Mouse (Mus musculus): ENCODE data around the gene Tcaim. TPM values are rescaled to one million over a fixed set of nuclear protein-coding genes. Genes with fewer than 3 reads are reported as not detected.

Gene Tcaim
- polyA plus RNA-seq, 1 experiment from 2014 or later = 6.2 TPM

- no peaks in the 10 kb centered on the region for H3K27me3 ChIP-seq (ENCODE audit: control insufficient read depth, insufficient read depth, low read length)
- H3K36me3 ChIP-seq (ENCODE audit: control insufficient read depth, insufficient read depth, low read length) = peaks cover 17% of the 10 kb centered on the region
- no peak for ATAC-seq (ENCODE audit: insufficient number of reproducible peaks, insufficient read depth, low FRiP score, low read depth)
- peak overlapping the region; percentile 85 for H3K9ac ChIP-seq (ENCODE audit: low read length)
- peaks cover 3 to 21% of the 10 kb centered on the region in 2 experiments; a peak in 3 of 4 replicates for H3K4me1 ChIP-seq (ENCODE audit: control insufficient read depth in 2 of 2, insufficient read depth in 2 of 2, low read length in 2 of 2)
- peak overlapping the region in 1 of 2 experiments; percentile 70; a peak in 1 of 4 replicates for H3K27ac ChIP-seq (replicated peaks in 1 of 2; ENCODE audit: control insufficient read depth in 1 of 2, insufficient read depth in 1 of 2, low read depth in 2 of 2, low read length in 2 of 2)
- peak overlapping the region; percentile 83 for H3K4me2 ChIP-seq (ENCODE audit: low read length)
- peaks cover 6% of the 10 kb centered on the region; the same call in 1 of the 2 replicates for H3K9me3 ChIP-seq (ENCODE audit: control insufficient read depth, low read length)
- peak overlapping the region; percentile 63 to 99 for H3K4me3 ChIP-seq (ENCODE audit: control insufficient read depth in 1 of 2, insufficient read depth in 1 of 2, low read depth in 1 of 2, low read length in 2 of 2)
- WGBS = 76% methylated on average over 4 of the region's 4 CpGs
These were observed 60.9 kb downstream of the Tcaim start for GRCm38 (mm10) chr9:122866192-122866591.

DNA sequence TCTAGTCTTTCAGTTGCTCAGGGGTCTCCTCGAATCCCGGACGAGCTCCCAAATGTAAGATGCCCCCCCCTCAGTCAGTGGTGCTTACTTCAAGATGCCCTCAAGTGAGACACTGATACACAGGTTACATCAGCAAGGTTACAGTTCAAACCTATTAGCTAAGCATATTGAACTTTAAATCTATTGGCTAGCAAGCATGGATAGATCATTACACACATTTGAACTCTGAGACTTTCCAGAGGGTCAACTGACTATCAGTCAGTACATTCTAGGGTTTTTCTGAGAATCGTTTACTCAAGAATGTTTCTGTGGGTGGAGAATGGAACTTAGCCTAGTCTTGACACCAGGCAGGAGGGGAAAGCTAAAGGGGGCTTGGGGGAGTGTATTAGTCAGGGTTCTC is 67.3 kb downstream of the Tcaim start:
- Histone ChIP-seq H3K4me1 (ENCODE audit: control insufficient read depth in 2 of 2, insufficient read depth in 2 of 2, low read length in 2 of 2) (no peaks in the 10 kb centered on the region), H3K27ac (replicated peaks in 1 of 2; ENCODE audit: control insufficient read depth in 1 of 2, insufficient read depth in 1 of 2, low read depth in 2 of 2, low read length in 2 of 2) (no peak overlapping the region), H3K9ac (ENCODE audit: low read length) (no peak overlapping the region), H3K4me2 (ENCODE audit: low read length) (no peak overlapping the region), H3K36me3 (ENCODE audit: control insufficient read depth, insufficient read depth, low read length) (no peaks in the 10 kb centered on the region), H3K9me3 (ENCODE audit: control insufficient read depth, low read length) (no peaks in the 10 kb centered on the region), H3K4me3 (ENCODE audit: control insufficient read depth in 1 of 2, insufficient read depth in 1 of 2, low read depth in 1 of 2, low read length in 2 of 2) (no peak overlapping the region), H3K27me3 (ENCODE audit: control insufficient read depth, insufficient read depth, low read length) (no peaks in the 10 kb centered on the region)
- 78% methylated on average over 4 of the region's 4 CpGs for WGBS
- no peak for ATAC-seq (ENCODE audit: insufficient number of reproducible peaks, insufficient read depth, low FRiP score, low read depth)

DNA sequence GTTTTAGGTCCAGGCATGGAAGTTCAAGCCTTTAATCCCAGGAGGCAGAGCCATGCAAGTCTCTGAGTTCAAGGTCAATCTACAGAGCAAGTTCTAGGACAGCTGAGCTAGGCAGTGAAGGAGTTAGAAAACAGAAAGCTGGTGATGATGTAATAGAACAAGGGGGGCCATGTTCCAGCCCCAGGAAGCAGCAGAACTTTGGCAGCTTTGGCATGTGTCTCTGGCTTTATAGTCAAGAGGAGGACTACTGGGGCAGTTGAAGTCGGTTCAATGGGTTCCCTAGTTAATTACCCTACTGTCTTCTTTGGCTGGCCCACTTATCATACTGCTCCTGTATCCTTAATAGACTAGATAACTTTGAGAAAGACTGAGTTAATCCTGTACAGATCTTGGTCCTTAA is 69.3 kb downstream of the Tcaim start:
- Histone ChIP-seq H3K4me1 (ENCODE audit: control insufficient read depth in 2 of 2, insufficient read depth in 2 of 2, low read length in 2 of 2) (no peaks in the 10 kb centered on the region), H3K27me3 (ENCODE audit: control insufficient read depth, insufficient read depth, low read length) (no peaks in the 10 kb centered on the region), H3K9ac (ENCODE audit: low read length) (no peak overlapping the region), H3K27ac (replicated peaks in 1 of 2; ENCODE audit: control insufficient read depth in 1 of 2, insufficient read depth in 1 of 2, low read depth in 2 of 2, low read length in 2 of 2) (no peak overlapping the region), H3K4me3 (ENCODE audit: control insufficient read depth in 1 of 2, insufficient read depth in 1 of 2, low read depth in 1 of 2, low read length in 2 of 2) (no peak overlapping the region), H3K36me3 (ENCODE audit: control insufficient read depth, insufficient read depth, low read length) (no peaks in the 10 kb centered on the region), H3K9me3 (ENCODE audit: control insufficient read depth, low read length) (no peaks in the 10 kb centered on the region), H3K4me2 (ENCODE audit: low read length) (no peak overlapping the region)
- WGBS = 50% methylated on average over 1 of the region's 1 CpGs
- no peak for ATAC-seq (ENCODE audit: insufficient number of reproducible peaks, insufficient read depth, low FRiP score, low read depth)

DNA sequence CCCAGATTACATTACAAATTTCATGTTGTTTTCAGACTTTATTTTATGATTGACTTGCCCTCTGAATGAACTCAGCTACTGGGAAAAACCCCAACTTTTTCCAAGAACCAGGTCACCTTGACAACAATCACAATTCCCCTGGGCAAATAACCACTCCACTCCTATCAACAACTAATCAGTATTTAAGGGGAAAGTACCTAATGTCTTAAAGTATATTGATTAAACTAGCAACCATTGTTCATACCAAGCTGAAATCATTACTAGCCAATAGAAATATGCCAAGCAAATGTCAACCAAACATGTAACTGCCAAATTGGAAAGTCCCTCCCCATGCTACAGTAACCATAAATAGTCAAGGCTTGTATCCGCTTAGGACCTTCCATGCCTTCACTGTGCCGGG is 69.8 kb downstream of the Tcaim start:
- H3K9ac ChIP-seq (ENCODE audit: low read length) = no peak overlapping the region
- H3K36me3 ChIP-seq (ENCODE audit: control insufficient read depth, insufficient read depth, low read length) = no peaks in the 10 kb centered on the region
- no peaks in the 10 kb centered on the region for H3K4me1 ChIP-seq (ENCODE audit: control insufficient read depth in 2 of 2, insufficient read depth in 2 of 2, low read length in 2 of 2)
- no peak overlapping the region for H3K27ac ChIP-seq (replicated peaks in 1 of 2; ENCODE audit: control insufficient read depth in 1 of 2, insufficient read depth in 1 of 2, low read depth in 2 of 2, low read length in 2 of 2)
- H3K27me3 ChIP-seq (ENCODE audit: control insufficient read depth, insufficient read depth, low read length) = no peaks in the 10 kb centered on the region
- H3K4me2 ChIP-seq (ENCODE audit: low read length) = no peak overlapping the region
- H3K9me3 ChIP-seq (ENCODE audit: control insufficient read depth, low read length) = no peaks in the 10 kb centered on the region
- H3K4me3 ChIP-seq (ENCODE audit: control insufficient read depth in 1 of 2, insufficient read depth in 1 of 2, low read depth in 1 of 2, low read length in 2 of 2) = no peak overlapping the region
- WGBS = 90% methylated on average over 2 of the region's 2 CpGs
- no peak for ATAC-seq (ENCODE audit: insufficient number of reproducible peaks, insufficient read depth, low FRiP score, low read depth)

DNA sequence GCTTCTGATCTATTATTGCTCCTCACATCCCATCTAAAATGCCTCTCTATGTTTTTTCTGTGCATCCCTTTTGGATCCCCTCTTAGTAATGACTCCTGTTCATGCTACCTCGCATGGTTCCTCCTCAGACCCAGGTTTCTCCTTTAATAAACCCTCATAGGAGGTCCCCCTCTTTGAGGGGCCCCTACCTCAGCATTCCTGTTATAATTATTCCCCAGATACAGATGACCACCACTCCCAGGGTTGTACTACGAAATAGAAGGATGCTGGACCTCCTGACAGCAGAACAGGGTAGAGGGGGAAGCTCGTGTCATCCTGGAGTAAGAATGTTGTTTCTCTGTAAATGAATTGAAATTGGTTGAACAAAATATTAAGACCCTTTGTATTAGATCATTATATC is 80.0 kb downstream of the Tcaim start, which contains the start of gene Zkscan7:
Zkscan7 (plus strand) TSS at position 301 of the 400 bp plus-strand sequence.
- Histone ChIP-seq H3K9me3 (ENCODE audit: control insufficient read depth, low read length) (no peaks in the 10 kb centered on the region), H3K4me3 (ENCODE audit: control insufficient read depth in 1 of 2, insufficient read depth in 1 of 2, low read depth in 1 of 2, low read length in 2 of 2) (peak within 1 kb of the TSS; percentile 66 to 78; a peak in 3 of 4 replicates), H3K36me3 (ENCODE audit: control insufficient read depth, insufficient read depth, low read length) (0 out of 2 replicates have a peak, but pooled peaks cover 10% of the 10 kb centered on the region), H3K4me1 (ENCODE audit: control insufficient read depth in 2 of 2, insufficient read depth in 2 of 2, low read length in 2 of 2) (peaks cover 0 to 2% of the 10 kb centered on the region in 2 experiments; a peak in 1 of 4 replicates), H3K27ac (replicated peaks in 1 of 2; ENCODE audit: control insufficient read depth in 1 of 2, insufficient read depth in 1 of 2, low read depth in 2 of 2, low read length in 2 of 2) (no peak within 1 kb of the TSS), H3K27me3 (ENCODE audit: control insufficient read depth, insufficient read depth, low read length) (peaks cover 3% of the 10 kb centered on the region; the same call in 1 of the 2 replicates), H3K4me2 (ENCODE audit: low read length) (peak within 1 kb of the TSS; percentile 74), H3K9ac (ENCODE audit: low read length) (no peak within 1 kb of the TSS)
- WGBS = 71% methylated on average over 3 of the region's 3 CpGs
- no peak for ATAC-seq (ENCODE audit: insufficient number of reproducible peaks, insufficient read depth, low FRiP score, low read depth)

Other genes with a start within 250 kb of the Tcaim start
- not detected in 2 replicates for gene Topaz1, start 58.2 kb upstream of the Tcaim start, polyA plus RNA-seq (2014; fragmentation: Nextera tagmentation; extraction: Ambion mirVana)
- 0.36 TPM in 1 of 2 replicates, not detected in the other for gene Gm35549, start 38.5 kb downstream of the Tcaim start, polyA plus RNA-seq (2014; fragmentation: Nextera tagmentation; extraction: Ambion mirVana)
- 34.8 and 36.7 TPM in 2 replicates for gene Zfp445, start 60.5 kb downstream of the Tcaim start, polyA plus RNA-seq (2014; fragmentation: Nextera tagmentation; extraction: Ambion mirVana)
- 1.1 and 1.5 TPM in 2 replicates for gene Zkscan7, start 80.1 kb downstream of the Tcaim start, polyA plus RNA-seq (2014; fragmentation: Nextera tagmentation; extraction: Ambion mirVana)
- gene Zfp105, start 117.5 kb downstream of the Tcaim start, polyA plus RNA-seq (2014; fragmentation: Nextera tagmentation; extraction: Ambion mirVana) = 10.8 and 11.5 TPM in 2 replicates
- gene 1110059G10Rik, start 145.5 kb downstream of the Tcaim start, polyA plus RNA-seq (2014; fragmentation: Nextera tagmentation; extraction: Ambion mirVana) = 28.0 and 30.0 TPM in 2 replicates
- 22.2 and 26.2 TPM in 2 replicates for gene Kif15, start 145.5 kb downstream of the Tcaim start, polyA plus RNA-seq (2014; fragmentation: Nextera tagmentation; extraction: Ambion mirVana)
- 23.0 and 23.5 TPM in 2 replicates for gene Tmem42, start 215.8 kb downstream of the Tcaim start, polyA plus RNA-seq (2014; fragmentation: Nextera tagmentation; extraction: Ambion mirVana)
- 0.35 and 0.49 TPM in 2 replicates for gene Tgm4, start 229.2 kb downstream of the Tcaim start, polyA plus RNA-seq (2014; fragmentation: Nextera tagmentation; extraction: Ambion mirVana)